Mouse (Mus musculus) right cerebral cortex, postnatal 4 days (tissue): Measurements from ENCODE around the gene Bmp2k.
"Not testable (repeated sequence)": the region's sequence is repeated elsewhere in the genome, so short reads cannot be mapped to it uniquely, and the experiment has no call there.

Source experiments
- DNase-seq: peaks from one replicate; pipeline ENCODE4 v3.0.0-alpha.2; 2022

The Bmp2k gene

GRCm38 (mm10) chr5:97004178-97005030, 6.9 kb downstream of the Bmp2k start:
- DNase-seq: no peak

- no peak for DNase-seq
Measured at GRCm38 (mm10) chr5:97005891-97006290, 8.4 kb downstream of the Bmp2k start.

- no peak for DNase-seq
Measured at GRCm38 (mm10) chr5:97006929-97007328, 9.4 kb downstream of the Bmp2k start.

DNA sequence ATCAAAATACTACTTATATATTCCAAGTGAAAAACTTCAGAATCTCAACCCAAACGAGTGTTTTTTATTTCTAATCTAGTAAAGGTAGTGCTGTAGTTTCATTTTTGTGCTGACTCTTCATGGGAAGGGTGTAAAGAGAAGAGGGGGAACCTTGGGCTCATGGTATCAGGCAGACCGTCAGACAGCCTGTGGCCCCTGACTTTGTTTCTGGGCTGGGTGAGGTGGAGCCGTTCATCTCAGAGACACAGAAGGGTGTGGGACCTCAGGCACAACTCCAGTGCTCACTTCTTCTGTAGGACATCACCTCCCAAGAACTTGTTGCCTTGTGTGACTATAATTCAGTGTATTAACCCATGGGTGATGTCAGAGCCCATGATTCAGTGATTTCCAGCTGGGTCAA, 10.0 kb downstream of the Bmp2k start:
- no peak for DNase-seq

DNA sequence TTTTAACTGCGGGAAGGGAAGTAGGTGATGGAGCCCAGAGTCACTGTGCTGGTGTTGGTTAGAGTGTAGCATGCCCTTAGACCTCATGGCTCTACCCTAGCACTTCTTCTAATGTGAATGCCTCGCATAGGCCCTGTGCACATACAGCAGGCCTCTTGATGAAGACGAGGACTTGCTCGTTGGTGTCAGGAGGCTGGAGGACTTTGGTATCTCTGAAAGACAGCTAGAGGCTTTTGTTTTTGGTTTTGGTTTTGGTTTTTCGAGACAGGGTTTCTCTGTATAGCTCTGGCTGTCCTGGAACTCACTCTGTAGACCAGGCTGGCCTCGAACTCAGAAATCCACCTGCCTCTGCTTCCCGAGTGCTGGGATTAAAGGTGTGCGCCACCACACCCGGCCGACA, 11.7 kb downstream of the Bmp2k start:
- DNase-seq: not testable (repeated sequence)

DNA sequence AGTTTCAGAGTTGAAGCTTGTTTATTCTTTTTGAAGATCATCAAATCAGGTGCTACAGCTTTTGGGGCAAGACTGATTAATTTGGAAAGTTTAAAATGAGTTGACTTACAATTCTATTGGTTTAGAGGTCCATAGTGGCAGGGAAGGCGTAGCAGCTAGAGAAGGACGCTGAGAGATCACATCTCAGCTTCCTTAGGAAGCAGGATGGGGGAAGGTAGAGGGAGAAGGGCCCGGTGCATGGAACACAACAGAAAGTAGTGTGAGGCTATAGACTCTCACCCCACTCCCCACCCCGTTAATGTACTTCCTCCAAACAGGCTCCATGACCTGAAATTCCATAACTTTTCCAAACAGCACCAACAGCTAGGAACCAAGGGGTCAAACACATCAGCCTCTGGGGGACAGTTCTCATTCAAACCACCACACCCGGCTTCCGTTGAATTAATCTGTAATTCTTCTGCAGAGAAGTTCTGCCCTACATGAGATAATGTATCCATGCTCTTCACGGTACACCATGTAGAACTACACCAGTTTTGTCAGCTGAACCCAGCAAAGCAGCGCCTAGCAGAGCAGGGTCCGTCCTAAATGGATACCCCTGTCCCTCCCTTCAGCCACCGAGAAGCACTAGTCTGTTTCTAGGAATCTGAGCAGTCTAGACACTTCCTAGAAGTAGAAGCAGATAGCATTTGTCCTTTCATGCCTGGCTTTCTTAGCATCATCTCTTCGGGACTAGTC, 12.3 kb downstream of the Bmp2k start:
- no peak for DNase-seq

- DNase-seq: no peak
Measured at GRCm38 (mm10) chr5:97015781-97016508, 18.5 kb downstream of the Bmp2k start.

DNA sequence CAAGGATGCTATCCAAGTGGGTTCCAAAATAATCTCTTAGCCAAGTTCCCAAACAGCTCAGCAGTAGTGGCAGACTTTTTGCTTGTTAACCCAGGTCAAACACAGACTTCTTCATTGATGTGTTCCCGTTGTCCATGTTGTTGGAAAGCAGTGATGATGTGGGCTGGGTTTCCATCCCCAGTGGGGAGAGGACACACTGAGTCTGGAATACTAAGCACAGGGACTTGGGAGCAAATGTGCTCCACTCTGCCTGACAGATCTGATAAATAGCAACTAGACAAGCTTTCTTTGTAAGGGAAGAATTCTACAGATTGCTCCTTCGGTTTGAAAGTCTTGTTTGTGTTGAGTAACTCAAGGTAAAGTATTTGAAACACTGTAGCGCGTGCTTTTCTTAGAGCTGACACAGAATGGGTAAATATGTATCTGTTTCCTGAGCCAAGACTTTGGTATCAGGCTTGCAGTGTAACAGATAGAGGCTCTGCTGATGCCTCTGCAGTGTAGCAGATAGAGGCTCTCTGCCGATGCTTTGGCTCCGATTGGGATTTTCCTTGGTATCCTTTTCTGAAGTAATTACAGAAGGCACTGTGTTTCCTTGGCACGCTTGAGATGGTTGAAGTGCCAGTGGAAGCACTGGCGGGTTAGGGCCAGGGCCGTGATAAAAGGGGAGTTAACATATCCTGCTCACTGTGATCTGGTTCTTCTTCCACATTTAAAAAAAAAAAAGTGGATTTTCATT, 19.5 kb downstream of the Bmp2k start:
- peak; percentile 12 for DNase-seq

- DNase-seq: no peak
Measured at GRCm38 (mm10) chr5:97022305-97023278, 25.1 kb downstream of the Bmp2k start.

DNA sequence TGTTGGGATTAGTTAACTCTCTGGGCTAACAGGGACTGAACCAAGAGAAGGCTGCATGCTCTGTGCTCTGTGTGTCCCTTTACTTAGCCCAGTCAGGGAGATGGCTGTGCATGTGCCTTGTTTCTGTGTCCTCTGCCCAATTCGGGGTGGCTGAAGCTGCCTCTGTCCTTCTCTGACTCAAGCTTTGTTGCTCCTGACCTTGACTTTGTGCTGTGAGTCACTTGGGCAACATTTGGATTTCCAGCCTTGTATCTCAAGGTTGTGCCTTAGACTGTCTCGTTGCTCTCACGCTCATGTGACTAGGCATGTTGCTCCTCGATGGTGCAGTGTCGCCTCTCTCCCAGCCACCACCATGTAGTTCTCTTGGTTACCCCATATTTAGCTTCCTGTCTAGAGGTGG, 27.3 kb downstream of the Bmp2k start:
- no peak for DNase-seq

- no peak for DNase-seq
Measured at GRCm38 (mm10) chr5:97025650-97026049, 28.2 kb downstream of the Bmp2k start.

DNA sequence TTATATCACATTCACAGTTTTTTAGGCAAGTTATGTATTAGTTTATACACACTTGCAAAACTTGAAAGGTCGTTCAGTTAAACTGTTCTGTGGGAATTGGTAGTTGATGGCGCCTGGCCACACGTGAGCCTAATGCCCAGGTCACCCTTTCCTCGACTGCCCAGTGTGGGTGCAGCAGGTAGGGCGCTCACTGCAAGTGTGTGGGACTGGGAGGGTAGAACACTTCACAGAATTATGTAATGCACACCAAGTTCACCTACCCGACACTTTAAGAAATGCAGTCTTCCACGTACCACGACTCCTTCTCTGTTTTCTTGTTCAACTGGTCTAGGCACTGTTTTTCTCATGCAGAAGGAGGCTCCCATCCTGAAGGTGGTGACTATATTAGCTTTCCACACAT, 30.5 kb downstream of the Bmp2k start:
- no peak for DNase-seq

GRCm38 (mm10) chr5:97028840-97029239, 31.4 kb downstream of the Bmp2k start:
- not testable (repeated sequence) for DNase-seq

GRCm38 (mm10) chr5:97031771-97032170, 34.3 kb downstream of the Bmp2k start:
- DNase-seq: no peak

DNA sequence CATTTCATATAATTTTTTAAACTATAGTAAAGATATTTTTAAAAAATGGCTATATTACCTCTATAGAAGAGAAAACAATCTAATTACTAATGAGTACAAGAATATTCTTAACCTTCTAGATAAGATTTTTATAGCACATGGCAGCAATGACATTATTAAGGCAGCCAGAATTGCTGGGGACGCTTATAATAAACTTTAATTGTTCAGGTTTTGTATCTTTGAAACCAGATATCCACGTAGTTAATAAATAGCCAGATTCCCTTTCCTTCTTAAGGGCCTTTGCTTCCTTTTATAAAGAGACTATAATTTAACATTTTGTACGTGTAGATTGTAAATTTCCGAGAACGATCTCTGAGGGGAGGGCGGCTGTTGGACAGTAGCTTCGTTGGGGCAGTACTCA, 47.8 kb downstream of the Bmp2k start:
- DNase-seq: no peak

DNA sequence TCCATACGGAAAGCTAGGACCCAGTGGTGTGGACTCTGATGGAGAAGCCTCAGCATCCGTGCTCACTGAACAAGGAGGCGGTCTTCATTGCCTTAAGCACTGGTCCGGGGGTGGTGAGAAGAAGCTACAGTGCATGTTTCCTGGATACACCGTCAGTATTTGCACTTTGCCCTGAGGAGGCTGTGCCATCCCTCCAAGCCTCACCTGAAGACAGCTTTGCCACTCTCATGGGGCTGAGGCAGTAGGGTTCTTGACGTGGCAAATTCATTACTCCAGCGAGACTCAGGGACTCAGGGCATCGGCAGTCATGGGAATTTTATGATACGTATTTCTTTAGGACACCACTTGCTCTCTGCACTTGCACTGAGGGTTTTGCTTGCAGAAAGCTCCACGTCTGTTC, 49.2 kb downstream of the Bmp2k start:
- no peak for DNase-seq

DNA sequence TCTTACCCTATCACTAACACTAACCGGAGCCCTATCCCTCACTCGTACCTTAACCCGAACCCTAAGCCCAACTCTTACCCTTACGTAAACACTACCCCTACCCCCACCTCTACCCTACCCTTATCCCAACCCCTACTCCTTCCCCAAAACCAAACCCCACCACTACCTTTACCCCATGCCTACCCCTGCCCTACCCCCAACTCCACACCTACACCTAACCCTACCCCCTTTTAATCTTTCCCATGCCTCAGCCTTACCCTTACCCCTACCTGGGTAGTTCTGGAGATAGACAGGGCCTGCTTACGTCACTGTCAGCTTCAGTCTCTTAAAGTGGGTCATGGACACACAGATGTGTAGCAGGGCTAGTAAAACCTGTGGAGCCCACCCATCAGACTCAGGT, 51.4 kb downstream of the Bmp2k start:
- no peak for DNase-seq

GRCm38 (mm10) chr5:97054166-97054565, 56.7 kb downstream of the Bmp2k start:
- DNase-seq: no peak

DNA sequence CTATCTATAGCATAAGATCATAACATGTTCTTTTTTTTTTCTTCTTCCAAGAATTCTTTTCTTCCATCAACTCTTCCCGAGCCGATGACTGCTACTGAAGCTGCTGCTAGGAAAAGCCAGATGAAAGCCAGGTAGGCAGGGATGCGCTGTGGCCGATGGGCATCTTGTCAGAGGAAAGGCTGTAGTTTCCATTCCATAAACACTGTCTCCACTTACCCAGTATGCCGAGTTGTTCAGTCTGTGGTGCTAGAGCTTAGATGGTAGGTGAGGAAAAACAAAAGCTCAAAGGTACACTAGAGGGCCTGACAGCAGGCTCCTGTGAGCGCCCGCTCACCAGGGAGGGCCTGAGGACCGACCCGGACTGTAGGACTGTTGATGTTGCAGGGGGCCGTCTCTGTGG, 57.3 kb downstream of the Bmp2k start:
- DNase-seq: no peak

DNA sequence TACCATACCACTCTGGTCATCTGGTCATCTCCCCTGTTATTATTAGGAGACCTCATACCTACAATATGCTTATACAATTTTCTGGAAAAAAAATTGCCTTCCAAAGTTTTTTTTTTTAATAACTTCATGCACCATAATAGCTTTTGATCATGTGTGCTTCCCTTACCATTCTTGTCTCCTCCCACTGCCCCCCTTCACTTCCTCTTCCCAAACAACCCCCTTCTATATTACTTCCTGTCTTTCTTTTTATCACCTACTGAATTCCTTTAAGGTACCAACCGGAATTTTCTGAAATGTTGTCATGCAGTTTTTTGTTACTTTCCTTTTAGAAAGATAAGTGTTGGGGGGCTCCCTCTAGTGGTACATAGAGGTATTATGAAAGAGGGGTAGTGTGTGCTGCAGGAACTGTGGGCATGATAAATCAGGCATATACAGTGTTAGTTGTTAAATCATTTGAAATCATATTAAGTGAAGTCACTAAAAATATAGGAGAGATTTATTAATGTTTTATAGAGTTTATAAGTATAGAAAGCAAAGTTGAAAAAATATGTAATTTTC, 58.1 kb downstream of the Bmp2k start:
- no peak for DNase-seq

DNA sequence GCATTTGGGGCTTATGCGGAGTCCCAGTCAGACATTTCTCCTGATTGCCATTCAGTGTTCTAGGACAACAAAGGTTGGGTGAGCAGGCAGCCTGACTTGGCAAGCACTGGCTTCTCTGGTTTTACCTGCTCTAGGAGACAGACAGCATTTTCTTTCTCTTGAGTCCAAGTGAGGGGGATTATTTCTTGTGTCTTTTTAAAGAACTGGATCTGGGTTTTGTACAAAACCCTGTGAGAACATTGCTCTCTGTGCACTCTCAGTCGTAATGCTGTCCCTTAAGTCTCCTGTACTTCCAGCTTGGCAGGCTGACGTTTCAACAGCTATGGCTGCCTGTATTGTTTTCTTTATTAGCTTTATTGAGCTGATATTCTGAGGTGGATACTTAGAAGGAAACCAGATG, 58.9 kb downstream of the Bmp2k start:
- DNase-seq: no peak
